Mouse (Mus musculus): ENCODE measurements around the gene Ehd4.

DNA sequence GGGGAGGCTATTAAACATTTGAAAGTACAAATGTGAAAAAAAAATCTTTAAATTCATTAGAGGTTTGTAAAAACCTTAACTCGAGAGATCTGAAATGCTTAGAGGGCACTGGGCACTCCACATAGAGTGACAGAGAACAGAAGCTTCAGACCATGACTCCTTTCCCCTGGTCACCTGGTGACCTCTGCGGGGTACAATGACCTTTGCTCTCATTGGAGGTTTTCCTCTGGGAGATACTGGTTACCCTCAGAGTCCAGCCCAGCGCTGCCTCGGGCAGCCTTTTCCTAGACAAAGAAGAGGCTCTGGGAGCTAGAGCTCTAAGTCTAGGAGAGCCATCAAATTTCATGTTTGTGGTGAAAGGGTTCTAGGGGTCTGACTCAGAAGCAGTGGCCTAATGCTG is 39.4 kb downstream of the Ehd4 start:
- no peak for TF ChIP-seq CTCF (IDR thresholded peaks at IDR 0.05; ENCODE audit: insufficient read depth, low read length)
- no peak for TF ChIP-seq POLR2A (IDR thresholded peaks at IDR 0.05; ENCODE audit: borderline replicate concordance, extremely low read depth, low read depth, low read length)

Data from lung, adult 2 months (tissue).